Comparison of ENCODE assay signal across 8 mouse cellular contexts in the genomic region with DNA sequence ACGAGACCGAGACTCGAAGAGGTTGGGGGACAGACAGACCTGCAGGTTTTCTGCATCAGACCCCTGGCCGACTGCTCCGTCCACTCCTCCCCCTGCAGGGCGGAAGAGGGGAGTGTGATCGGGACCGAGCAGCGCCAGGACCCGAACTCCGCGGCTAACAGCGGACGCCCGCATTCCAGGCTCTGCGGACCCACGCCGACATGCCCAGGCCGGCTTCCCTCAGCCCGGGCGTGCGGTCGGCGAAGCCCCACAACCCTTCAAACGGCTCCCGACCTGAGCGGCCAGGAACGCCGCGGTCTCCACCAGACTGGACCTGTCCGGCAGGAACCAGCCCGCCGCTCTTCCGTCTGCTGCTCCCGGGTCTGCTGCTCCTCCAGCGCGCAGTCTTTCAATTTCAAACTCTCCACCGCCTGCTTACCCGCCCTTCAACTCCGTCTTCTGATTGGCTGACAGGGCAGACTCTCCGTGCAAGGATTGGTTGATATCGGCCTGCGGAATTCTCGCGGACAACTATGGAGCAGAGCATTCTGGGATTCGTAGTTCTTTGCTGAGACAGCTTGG. TPM values are rescaled to one million over a fixed set of nuclear protein-coding genes. Genes with fewer than 3 reads are reported as not detected.
A peak's percentile ranks its signal among the peaks of the same experiment; 100 is the strongest.
DNase-seq lines count a peak whose midpoint lies in the region; ATAC-seq and TF ChIP-seq lines count a peak whose summit lies in the region.

Spc25 (minus strand) TSS at position 404 of the 561 bp plus-strand sequence.

- no peaks in the 10 kb centered on the region for H3K4me1 ChIP-seq in bone marrow, adult 2 months (ENCODE audit: control insufficient read depth, insufficient read depth, low read length)
- H3K4me1 ChIP-seq in embryonic facial prominence, embryonic 15.5 days, result peaks cover 8% of the 10 kb centered on the region
- peaks cover 3% of the 10 kb centered on the region; the same call in 1 of the 2 replicates for H3K4me1 ChIP-seq in limb, embryonic 14.5 days (ENCODE audit: control insufficient read depth, insufficient read depth, low read length)
- H3K4me1 ChIP-seq in midbrain, postnatal 0 days (ENCODE audit: insufficient read depth, low read length), result no peaks in the 10 kb centered on the region

- peak within 1 kb of the TSS; percentile 83 for H3K4me3 ChIP-seq in bone marrow, adult 2 months (replicated peaks; ENCODE audit: control insufficient read depth, low read depth, low read length)
- H3K4me3 ChIP-seq in embryonic facial prominence, embryonic 15.5 days (replicated peaks), result peak within 1 kb of the TSS; percentile 65
- H3K4me3 ChIP-seq in limb, embryonic 14.5 days (replicated peaks; ENCODE audit: low read length), result peak within 1 kb of the TSS; percentile 77
- peak within 1 kb of the TSS; percentile 75 for H3K4me3 ChIP-seq in midbrain, postnatal 0 days (ENCODE audit: low read depth, low read length)

- peak within 1 kb of the TSS; percentile 60 for H3K4me2 ChIP-seq in embryonic facial prominence, embryonic 15.5 days (replicated peaks)
- peak within 1 kb of the TSS; percentile 77 for H3K4me2 ChIP-seq in limb, embryonic 14.5 days (replicated peaks; ENCODE audit: low read depth, low read length, severe bottlenecking)
- H3K4me2 ChIP-seq in midbrain, postnatal 0 days (ENCODE audit: low read depth, low read length, poor library complexity, severe bottlenecking), result peak within 1 kb of the TSS; percentile 99

- TF ChIP-seq POLR2A in bone marrow, adult 2 months (IDR thresholded peaks at IDR 0.05; ENCODE audit: borderline replicate concordance, control insufficient read depth, low read depth, low read length), result peak; percentile 90; the same call in 1 of the 2 replicates
- TF ChIP-seq POLR2A in limb, embryonic 14.5 days (IDR thresholded peaks at IDR 0.05; ENCODE audit: borderline replicate concordance, extremely low read depth, insufficient read depth, insufficient read length), result peak; percentile 70; the same call in 1 of the 2 replicates

- ATAC-seq in embryonic facial prominence, embryonic 15.5 days (ENCODE audit: insufficient number of reproducible peaks, low FRiP score, low TSS enrichment, low read depth), result peak; percentile 100
- peak; percentile 99 for ATAC-seq in limb, embryonic 14.5 days (ENCODE audit: low FRiP score, low read depth)
- peak; percentile 99 for ATAC-seq in midbrain, postnatal 0 days (ENCODE audit: low FRiP score)

- no peaks in the 10 kb centered on the region for H3K27me3 ChIP-seq in embryonic facial prominence, embryonic 15.5 days
- no peaks in the 10 kb centered on the region for H3K27me3 ChIP-seq in limb, embryonic 14.5 days (ENCODE audit: control insufficient read depth, insufficient read depth, low read length)
- H3K27me3 ChIP-seq in midbrain, postnatal 0 days (ENCODE audit: insufficient read depth, low read length), result no peaks in the 10 kb centered on the region

- no peaks in the 10 kb centered on the region for H3K9me3 ChIP-seq in embryonic facial prominence, embryonic 15.5 days (replicated peaks)
- H3K9me3 ChIP-seq in limb, embryonic 14.5 days (ENCODE audit: control insufficient read depth, low read length), result no peaks in the 10 kb centered on the region
- H3K9me3 ChIP-seq in midbrain, postnatal 0 days (ENCODE audit: low read length), result no peaks in the 10 kb centered on the region

- under 1% methylated on average over 46 of the region's 46 CpGs for WGBS in bone marrow, adult 2 months
- WGBS in embryonic facial prominence, embryonic 15.5 days, result under 1% methylated on average over 46 of the region's 46 CpGs
- 0% methylated on average over 28 of the region's 46 CpGs for WGBS in limb, embryonic 14.5 days
- WGBS in midbrain, postnatal 0 days, result under 1% methylated on average over 46 of the region's 46 CpGs

- DNase-seq in 416B (ENCODE audit: low read depth), result peak; percentile 98
- peak; percentile 93 for DNase-seq in heart, adult 8-10 months (ENCODE audit: low spot score)
- DNase-seq in kidney, adult 9 months, result peak; percentile 96
- peak; percentile 97 for DNase-seq in limb, embryonic 14.5 days (ENCODE audit: low spot score)
- DNase-seq in midbrain, postnatal 0 days (ENCODE audit: low spot score), result peak; percentile 95
- peak; percentile 73 to 85 for DNase-seq in spleen, postnatal 14 days (ENCODE audit: low spot score in 2 of 2)

- peaks cover 11% of the 10 kb centered on the region for H3K36me3 ChIP-seq in embryonic facial prominence, embryonic 15.5 days
- peaks cover 23% of the 10 kb centered on the region for H3K36me3 ChIP-seq in limb, embryonic 14.5 days (ENCODE audit: control insufficient read depth, insufficient read depth, low read length)
- H3K36me3 ChIP-seq in midbrain, postnatal 0 days (ENCODE audit: insufficient read depth, low read length), result no peaks in the 10 kb centered on the region

- H3K27ac ChIP-seq in bone marrow, adult 2 months (ENCODE audit: control insufficient read depth, insufficient read depth, low read depth, low read length, poor library complexity), result peak within 1 kb of the TSS; percentile 54; the same call in 1 of the 2 replicates
- H3K27ac ChIP-seq in embryonic facial prominence, embryonic 15.5 days (replicated peaks), result peak within 1 kb of the TSS; percentile 59
- H3K27ac ChIP-seq in limb, embryonic 14.5 days (replicated peaks; ENCODE audit: low read depth, low read length), result peak within 1 kb of the TSS; percentile 39; the same call in 1 of the 2 replicates
- no peak within 1 kb of the TSS for H3K27ac ChIP-seq in midbrain, postnatal 0 days (ENCODE audit: low read depth, low read length)

- H3K9ac ChIP-seq in embryonic facial prominence, embryonic 15.5 days, result peak within 1 kb of the TSS; percentile 41
- peak within 1 kb of the TSS; percentile 80 for H3K9ac ChIP-seq in limb, embryonic 14.5 days (ENCODE audit: low read depth, low read length, severe bottlenecking)
- peak within 1 kb of the TSS; percentile 59 for H3K9ac ChIP-seq in midbrain, postnatal 0 days (replicated peaks; ENCODE audit: low read length, poor library complexity, severe bottlenecking)

- TF ChIP-seq CTCF in bone marrow, adult 2 months (IDR thresholded peaks at IDR 0.05; ENCODE audit: control insufficient read depth, insufficient read depth, low read length), result no peak
- TF ChIP-seq CTCF in midbrain, postnatal 0 days (IDR thresholded peaks at IDR 0.05), result peak; percentile 13; the same call in 1 of the 2 replicates

RNA-seq across cellular contexts. Expression of gene Spc25, which starts in this region (rescaled TPM):
- 50.0 and 66.2 TPM in 2 replicates for polyA plus RNA-seq in bone marrow, adult 2 months (2011; ENCODE audit: insufficient read depth, insufficient read length, low replicate concordance, missing spikeins)
- 122 and 125 TPM in 2 replicates for polyA plus RNA-seq in embryonic facial prominence, embryonic 15.5 days (2015; fragmentation: Nextera tagmentation; extraction: Ambion mirVana)
- 1 to 10 TPM in 1 of 4 experiments, under 1 TPM in 3; 0.33 to 1.3 (median 0.45) TPM for total RNA-seq in heart, adult 8-10 months (2022)
- polyA plus RNA-seq in limb, embryonic 14.5 days (2012; rRNA removed), result 38.1 and 58.4 TPM in 2 replicates
- 129 and 137 TPM in 2 replicates for polyA plus RNA-seq in limb, embryonic 14.5 days (2014; fragmentation: Nextera tagmentation; extraction: Ambion mirVana)
- 5.1 and 8.7 TPM in 2 replicates for total RNA-seq in midbrain, postnatal 0 days (2014; rRNA removed)
- 11.2 and 12.9 TPM in 2 replicates for polyA plus RNA-seq in midbrain, postnatal 0 days (2015; fragmentation: Nextera tagmentation; extraction: Ambion mirVana)
